Mouse (Mus musculus) heart, postnatal 36 days (tissue): ENCODE measurements around the gene Tln2. TPM values are rescaled to one million over a fixed set of nuclear protein-coding genes. Genes with fewer than 3 reads are reported as not detected.

Source experiments
- DNase-seq, 2 experiments: peaks; one replicate each; pipeline ENCODE4 v3.0.0; 2021 to 2022
- intact Hi-C: fragments of 180-260 bp; cut with DNase I; formaldehyde crosslinking; loops from one replicate; pipeline ENCODE4 v1.15.1; 2025
- total RNA-seq, 2 experiments: library from RNA; stranded (reverse); gene quantifications; 2 replicates each; pipeline ENCODE4 v1.2.3; 2021

The Tln2 gene
- total RNA-seq, 2 experiments from 2014 or later = 80.3 to 90.0 TPM

- intact Hi-C loops = no loop called here
- no peak for DNase-seq
These were observed 175.4 kb downstream of the Tln2 start for GRCm38 (mm10) chr9:67384028-67384590.

- DNase-seq = no peak
- intact Hi-C loops = no loop called here
These were observed 179.4 kb downstream of the Tln2 start for GRCm38 (mm10) chr9:67380095-67380494.

- no peak for DNase-seq
- intact Hi-C loops = no loop called here
These were observed 180.7 kb downstream of the Tln2 start for GRCm38 (mm10) chr9:67378772-67379171.

GRCm38 (mm10) chr9:67368078-67368477 is 191.4 kb downstream of the Tln2 start:
- intact Hi-C loops = no loop called here

GRCm38 (mm10) chr9:67362511-67362910 is 197.0 kb downstream of the Tln2 start:
- intact Hi-C loops = no loop called here
- DNase-seq = no peak

More at GRCm38 (mm10) chr9:67368078-67368477, 191.4 kb downstream of the Tln2 start:
- no peak for DNase-seq

GRCm38 (mm10) chr9:67362053-67362452 is 197.4 kb downstream of the Tln2 start:
- intact Hi-C loops = no loop called here
- DNase-seq = no peak

- DNase-seq = no peak
- intact Hi-C loops = no loop called here
These were observed 198.0 kb downstream of the Tln2 start for GRCm38 (mm10) chr9:67361511-67361910.

- DNase-seq = no peak
- intact Hi-C loops = no loop called here
These were observed 205.1 kb downstream of the Tln2 start for GRCm38 (mm10) chr9:67354356-67354755.

GRCm38 (mm10) chr9:67353365-67353764 is 206.1 kb downstream of the Tln2 start:
- peak; percentile 4 to 15 for DNase-seq
- intact Hi-C loops = no loop called here

- intact Hi-C loops = no loop called here
- DNase-seq = no peak
These were observed 210.5 kb downstream of the Tln2 start for GRCm38 (mm10) chr9:67348983-67349382.

GRCm38 (mm10) chr9:67347184-67347583 is 212.3 kb downstream of the Tln2 start:
- intact Hi-C loops = no loop called here
- DNase-seq = no peak

- intact Hi-C loops = no loop called here
- no peak for DNase-seq
These were observed 228.2 kb downstream of the Tln2 start for GRCm38 (mm10) chr9:67331281-67331680.

- intact Hi-C loops = no loop called here
- no peak for DNase-seq
These were observed 231.1 kb downstream of the Tln2 start for GRCm38 (mm10) chr9:67328451-67328850.

- DNase-seq = no peak
- intact Hi-C loops = no loop called here
These were observed 237.6 kb downstream of the Tln2 start for GRCm38 (mm10) chr9:67321886-67322285.

GRCm38 (mm10) chr9:67315356-67315755 is 244.1 kb downstream of the Tln2 start:
- intact Hi-C loops = loop anchor here (5.0 kb wide), 1 partner anchor 317 kb away; no protein-coding TSS in a partner anchor
- DNase-seq = peak; percentile 37 to 60

GRCm38 (mm10) chr9:67304992-67305391 is 254.5 kb downstream of the Tln2 start:
- intact Hi-C loops = no loop called here
- DNase-seq = no peak

- intact Hi-C loops = no loop called here
- no peak for DNase-seq
These were observed 255.5 kb downstream of the Tln2 start for GRCm38 (mm10) chr9:67303986-67304385.

- DNase-seq = no peak
- intact Hi-C loops = no loop called here
These were observed 256.5 kb downstream of the Tln2 start for GRCm38 (mm10) chr9:67303038-67303437.

- intact Hi-C loops = no loop called here
- no peak for DNase-seq
These were observed 257.0 kb downstream of the Tln2 start for GRCm38 (mm10) chr9:67302386-67302989.

GRCm38 (mm10) chr9:67301571-67301970 is 257.9 kb downstream of the Tln2 start:
- intact Hi-C loops = no loop called here
- DNase-seq = no peak

GRCm38 (mm10) chr9:67300769-67301168 is 258.7 kb downstream of the Tln2 start:
- DNase-seq = no peak
- intact Hi-C loops = no loop called here

- DNase-seq = no peak
- intact Hi-C loops = no loop called here
These were observed 259.2 kb downstream of the Tln2 start for GRCm38 (mm10) chr9:67300346-67300745.

- intact Hi-C loops = no loop called here
- no peak for DNase-seq
These were observed 260.3 kb downstream of the Tln2 start for GRCm38 (mm10) chr9:67299164-67299563.
